Mouse (Mus musculus): ENCODE results near the gene Mamstr.

The Mamstr gene

DNA sequence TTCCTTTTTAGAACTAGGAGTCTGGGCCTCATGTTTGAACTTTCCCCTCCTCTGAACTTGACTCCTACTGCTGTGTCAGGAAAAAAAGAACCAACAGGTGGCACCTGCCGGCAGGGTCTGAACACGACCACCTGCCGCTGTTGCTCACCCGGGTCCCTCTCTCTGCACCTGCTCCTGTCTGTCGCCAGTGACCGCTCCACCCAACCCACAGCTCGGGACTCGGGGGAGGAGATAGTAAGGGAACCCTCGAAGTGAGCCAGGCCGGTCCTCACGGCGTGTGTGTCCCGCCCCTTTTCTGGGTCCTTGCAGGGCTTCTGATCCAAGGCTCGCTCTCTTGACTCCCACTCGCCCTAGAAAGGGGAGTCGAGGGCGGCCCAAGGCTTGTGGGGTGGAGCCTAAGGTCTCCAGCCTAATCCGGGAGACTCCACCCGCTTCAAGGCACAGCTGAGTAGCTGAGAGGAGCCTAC is at the start of gene Mamstr:
Gene Mamstr (plus strand): TSS at position 417 of the 467 bp plus-strand sequence.
- peak in 1 of 2 experiments; percentile 44 for DNase-seq

DNA sequence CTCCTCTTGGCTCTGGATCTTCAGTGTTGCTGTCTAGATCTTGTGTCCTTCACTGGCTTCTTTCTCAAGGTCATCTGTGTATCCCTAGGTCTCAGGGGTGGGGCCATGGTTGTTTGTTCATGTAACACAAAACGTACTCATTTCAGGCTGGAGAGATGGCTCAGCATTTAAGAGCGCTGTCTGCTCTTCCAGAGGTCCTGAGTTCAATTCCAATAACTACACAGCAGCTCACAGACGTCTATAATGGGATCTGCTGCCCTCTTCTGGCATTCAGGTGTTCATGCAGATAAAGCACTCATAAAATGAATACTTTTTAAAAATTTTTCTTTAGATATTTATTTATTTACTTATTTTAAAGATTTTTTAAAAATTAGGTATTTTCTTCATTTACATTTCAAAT is 48.9 kb upstream of the Mamstr start:
- peak in 1 of 2 experiments; percentile 21 for DNase-seq

DNA sequence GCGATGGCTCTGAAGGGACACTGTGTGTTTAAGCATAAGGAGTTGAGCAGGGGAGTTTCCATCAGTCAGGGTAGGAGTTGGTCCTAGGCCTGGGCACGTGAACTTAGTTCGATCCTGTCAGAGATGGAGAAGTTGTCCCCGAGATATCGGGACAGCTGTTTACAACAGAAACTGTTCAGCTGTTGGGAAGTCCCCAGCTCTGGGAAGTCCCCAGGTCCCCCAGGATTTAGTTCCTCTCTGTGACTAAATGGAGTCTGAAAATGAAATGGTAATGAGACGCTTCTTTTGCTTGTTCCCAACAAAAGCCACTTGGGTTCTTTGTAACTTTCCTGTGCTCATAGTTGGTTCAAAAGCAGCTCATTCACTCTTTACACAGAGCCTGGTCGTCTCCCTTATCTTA is 47.9 kb upstream of the Mamstr start:
- DNase-seq: no peak

DNA sequence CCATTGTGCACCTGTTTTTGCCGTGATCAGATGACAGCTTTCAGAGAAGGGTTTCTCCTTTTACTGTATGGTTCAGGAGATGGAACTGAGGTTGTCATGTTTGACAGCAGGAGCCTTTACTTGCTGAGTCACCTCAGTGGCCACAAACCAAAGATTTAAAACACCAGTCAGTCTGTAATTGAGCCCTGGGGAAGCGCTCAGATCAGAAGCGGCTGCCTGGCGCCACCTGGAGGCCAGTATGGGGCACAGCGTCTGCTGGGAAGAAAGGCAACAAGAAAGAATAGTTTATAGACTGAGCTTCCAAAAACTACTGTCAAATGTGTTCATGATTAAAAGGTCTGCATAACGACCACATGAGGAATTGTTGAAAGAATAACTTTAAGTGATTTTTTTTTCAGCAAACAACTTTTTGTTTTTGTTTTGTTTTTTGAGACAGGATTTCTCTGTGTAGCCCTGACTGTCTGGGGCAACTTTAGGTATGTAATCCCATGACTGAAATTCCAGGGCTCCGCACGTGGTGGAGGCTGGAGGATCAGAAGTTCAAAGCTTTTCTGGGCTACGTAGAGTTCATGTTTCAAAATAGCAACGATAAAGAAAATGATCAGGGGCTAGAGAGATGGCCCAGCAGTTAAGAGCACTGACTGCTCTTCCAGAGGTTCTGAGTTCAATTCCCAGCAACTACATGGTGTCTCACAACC is 46.5 kb upstream of the Mamstr start:
- DNase-seq: peak; percentile 82 to 83

DNA sequence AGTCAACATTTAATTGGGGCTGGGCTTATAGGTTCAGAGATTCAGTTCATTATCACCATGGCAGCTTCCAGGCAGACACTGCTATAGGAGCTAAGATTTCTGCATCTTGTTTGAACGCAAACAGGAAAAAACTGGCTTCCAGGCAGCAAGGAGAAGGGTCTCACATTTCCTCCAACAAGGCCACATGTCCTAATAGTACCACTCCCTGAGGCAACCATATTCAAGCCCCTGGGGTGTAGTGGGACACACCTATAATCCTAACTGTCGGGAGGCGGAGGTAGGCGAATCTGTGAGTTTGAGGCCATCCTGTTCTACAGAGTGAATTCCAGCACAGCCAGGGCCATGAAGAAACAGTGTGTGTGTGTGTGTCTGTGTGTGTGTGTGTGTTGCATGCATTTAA is 44.6 kb upstream of the Mamstr start:
- no peak for DNase-seq

DNA sequence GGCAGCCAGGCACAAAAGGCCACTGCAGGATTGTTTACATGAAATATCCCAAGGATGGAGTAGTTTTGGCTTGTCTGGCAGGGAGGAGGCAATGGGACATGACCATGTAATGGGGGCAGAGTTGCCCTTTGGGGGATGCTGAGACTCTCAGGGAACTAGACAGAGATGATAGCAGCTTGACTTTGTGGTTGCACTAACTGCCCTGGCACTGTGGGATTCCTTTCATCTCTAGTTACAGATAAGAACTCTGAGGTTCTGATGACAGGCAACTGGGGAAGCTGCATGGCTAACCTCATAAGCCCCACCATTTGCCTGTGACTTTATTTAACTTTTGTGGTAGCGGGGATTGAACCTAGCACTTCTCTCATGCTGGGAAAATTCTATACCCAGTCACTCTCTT is 43.7 kb upstream of the Mamstr start:
- DNase-seq: no peak

DNA sequence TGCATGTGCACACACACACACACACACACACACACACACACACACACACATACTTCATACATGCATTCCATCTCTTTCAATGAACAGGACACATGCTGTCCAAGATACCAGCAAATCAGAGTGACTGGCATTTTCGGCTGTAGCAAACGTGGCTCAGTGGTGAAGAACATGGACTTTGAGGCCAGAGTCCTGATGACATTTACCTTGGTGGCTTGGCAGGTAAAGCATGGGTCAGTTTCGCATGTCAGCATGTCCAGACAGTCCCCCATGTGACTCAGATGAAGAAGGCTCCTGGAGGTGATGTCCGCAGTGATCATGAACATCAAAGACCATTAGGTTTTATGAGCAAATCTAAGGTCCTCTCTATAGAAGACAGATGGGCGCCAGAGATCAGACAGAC is 42.8 kb upstream of the Mamstr start:
- DNase-seq: no peak

DNA sequence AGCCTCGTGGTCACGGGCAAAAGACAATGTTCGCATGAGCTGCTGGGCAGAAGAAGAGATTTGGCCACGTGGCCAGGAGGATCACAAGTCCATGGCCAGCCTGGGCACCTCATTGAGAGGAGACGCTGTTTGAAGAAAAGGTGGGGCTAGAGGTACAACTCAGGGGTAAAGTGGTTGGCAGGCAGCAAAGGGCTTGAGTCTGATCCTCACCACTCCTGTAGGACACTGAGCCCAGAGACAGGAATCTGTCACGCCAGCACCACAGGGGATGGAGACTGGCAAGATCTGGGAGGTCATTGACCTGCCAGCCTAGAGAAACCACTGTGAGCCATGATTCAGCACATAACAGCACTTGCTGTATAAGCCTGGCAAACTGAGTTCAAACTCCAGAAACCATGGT is 42.2 kb upstream of the Mamstr start:
- DNase-seq: peak in 1 of 2 experiments; percentile 31

DNA sequence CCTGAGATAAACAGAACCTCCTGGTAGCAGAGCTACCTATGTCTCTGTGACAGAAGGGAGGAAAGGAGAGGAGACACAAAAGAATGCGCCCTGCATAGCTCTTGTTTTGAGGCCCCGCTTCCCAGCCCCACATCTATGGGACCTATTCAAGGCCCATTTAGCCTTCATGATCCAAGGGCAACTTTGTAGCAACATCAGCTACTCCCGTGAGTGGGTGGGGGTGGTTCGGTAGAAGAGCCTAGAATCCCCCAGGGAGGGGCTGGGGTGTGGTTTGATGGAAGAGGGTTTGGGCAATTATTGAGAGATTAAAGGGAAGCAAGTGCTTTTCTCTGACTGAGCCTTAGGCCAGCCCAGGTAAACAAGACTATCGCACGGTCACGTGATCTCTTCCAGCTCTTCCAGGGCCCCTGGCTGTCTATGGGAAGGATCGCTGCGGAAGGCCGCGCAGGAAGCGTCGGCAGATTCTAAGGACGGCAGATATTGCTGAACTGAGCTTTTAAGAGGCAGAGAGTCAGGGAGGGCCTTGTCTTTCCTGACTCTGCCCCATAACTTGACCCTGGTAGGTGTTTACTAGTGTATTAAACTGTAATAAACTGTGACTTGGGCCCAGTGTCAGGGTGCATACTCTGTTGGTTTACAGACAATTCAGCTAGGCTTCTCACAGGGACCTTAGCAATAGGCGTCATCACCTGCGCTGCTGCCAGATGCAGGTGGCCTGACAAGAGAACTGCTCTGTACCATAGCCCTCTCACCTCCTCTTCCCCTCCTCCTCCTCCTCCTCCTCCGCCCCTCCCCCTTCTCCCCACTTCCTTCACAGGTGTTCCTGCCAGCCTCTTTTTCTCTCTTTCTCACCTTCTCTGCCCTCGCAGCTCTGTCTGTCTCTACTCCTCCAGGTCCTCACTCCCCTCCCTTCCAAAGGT is 40.6 kb upstream of the Mamstr start:
- no peak for DNase-seq

DNA sequence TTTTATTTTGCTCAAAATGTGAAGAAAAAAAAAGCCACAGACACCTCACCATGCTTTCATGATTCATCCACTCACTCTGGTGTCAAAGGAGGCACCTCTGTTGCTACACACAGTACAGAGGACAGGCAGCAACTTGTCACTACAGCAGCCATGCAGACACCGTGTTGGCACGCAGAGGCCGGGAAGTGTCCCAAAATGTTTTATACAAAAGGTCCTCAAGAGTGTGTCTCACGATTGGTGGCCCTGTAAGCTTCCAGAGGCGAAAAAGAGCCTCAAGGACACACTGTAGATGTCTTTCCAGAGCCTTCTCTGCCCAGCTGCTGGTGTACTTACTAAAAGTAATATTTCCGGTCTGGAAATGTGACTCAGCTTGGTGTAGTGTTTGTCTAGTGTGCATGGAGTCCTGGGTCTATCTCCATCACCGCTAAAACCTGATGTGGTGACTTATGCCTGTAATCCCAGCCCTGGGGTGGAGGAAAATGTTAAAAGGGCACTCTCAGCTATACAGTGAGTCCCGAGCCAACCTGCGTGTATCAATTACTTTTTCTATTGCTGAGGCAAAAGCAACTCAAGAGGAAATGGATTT is 34.0 kb upstream of the Mamstr start:
- DNase-seq: no peak

DNA sequence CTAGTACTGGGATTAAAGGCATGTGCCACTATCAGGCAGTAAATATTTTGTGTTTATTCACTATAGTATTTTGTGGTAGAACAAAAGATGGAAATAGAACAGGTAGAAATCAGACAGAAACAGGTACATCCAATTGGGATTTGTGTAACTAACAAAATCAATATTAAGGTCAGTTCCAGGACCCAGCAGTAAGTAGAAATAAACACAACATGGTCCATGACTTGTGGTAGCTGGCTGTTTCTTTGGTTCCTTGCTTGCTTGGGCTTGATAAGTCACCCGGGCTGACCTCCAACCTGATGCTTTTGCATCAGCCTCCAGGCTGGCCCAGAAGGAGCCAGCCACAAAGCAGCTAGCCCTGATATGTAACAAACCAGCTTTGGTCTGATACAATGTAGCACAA is 30.3 kb upstream of the Mamstr start:
- no peak for DNase-seq

DNA sequence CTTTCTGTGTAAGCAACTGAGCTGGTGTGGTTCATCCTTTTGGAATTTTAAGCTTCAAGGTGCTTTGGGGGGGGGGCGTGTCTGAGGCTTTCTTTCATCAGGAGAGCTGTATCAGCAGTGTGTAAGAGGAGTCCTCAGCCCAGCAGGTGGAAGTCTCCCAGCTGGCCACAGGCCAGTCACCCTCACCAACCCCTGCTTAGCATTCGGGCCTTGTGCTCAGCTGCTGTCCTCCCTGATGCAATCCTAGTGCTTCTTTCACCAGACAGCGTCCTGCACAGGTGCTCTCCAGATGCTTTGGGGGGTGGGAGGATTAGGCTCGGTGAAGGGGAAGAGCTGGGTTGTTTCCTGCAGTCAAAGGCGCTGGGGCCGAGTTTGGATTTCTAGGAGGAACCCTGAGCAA is 23.5 kb upstream of the Mamstr start:
- no peak for DNase-seq

DNA sequence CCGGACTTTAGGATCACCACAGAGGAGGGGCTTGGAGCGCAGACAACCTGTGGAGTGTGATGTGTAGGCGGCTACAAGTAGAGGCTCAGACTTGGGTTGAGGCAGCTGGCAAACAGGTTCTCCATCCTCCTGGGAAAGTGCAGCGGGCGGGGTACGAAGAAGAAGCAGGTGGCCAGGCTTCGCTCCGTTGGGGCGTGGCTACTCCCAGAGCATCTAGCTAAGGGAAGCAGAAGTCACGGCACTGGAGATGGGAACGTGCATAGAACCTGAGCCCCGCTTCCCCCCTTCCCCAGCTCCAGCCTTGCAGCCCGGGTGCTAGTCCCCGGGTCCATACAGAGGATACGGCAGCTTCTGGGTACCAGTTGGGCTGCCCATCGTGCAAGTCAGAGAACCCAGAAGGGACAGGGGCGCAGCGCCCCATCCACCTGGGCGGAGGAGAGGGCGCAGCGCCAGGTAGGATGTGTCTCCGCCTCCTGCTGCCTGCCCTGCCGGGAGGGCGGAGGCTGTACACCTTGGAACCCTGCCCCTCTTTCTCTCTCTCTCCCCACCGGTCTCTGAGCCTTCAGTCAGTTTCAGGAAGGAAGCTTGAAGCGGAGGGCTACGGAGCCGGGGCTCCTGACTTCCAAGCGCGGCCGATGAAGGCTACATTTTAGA is 22.6 kb upstream of the Mamstr start, which contains the start of gene Fut1:
Gene Fut1 (plus strand): TSS at position 248 of the 654 bp plus-strand sequence.
- DNase-seq: peak; percentile 22 to 33

DNA sequence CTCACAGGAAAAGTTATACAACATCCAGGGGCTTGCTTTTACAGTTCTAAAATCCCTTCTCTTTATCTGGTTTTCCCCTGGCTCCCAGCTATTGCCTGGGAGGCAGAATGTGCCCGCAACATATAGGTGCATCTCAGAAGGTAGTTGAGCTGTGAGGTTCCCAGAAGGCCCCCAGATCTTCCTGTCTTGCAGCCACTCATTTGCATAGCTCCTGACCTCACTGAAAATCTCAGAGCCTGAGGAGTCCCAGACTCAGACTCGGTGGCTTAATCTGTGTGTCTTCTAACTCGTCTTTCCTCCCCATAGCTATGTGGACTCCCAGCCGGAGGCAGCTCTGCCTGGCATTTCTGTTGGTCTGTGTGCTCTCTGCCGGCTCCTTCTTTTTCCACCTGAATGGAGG is 21.5 kb upstream of the Mamstr start:
- DNase-seq: no peak

DNA sequence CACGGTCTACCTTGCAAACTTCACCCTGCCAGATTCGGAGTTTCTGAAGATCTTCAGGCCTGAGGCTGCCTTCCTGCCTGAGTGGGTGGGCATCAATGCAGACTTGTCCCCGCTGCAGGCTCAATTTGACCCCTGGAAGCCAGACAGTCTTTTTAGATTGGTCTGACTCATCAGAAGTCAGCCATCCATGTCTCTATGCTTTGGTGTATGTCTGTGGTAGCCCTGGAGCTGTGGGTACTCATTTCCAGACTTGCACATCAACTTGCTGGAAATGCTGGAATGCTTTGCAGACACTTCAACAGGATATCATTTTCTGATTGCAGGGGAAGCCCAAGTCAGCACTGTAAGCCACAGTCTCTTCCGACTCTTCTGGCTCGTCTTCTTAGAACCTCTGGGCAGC is 20.2 kb upstream of the Mamstr start:
- no peak for DNase-seq

DNA sequence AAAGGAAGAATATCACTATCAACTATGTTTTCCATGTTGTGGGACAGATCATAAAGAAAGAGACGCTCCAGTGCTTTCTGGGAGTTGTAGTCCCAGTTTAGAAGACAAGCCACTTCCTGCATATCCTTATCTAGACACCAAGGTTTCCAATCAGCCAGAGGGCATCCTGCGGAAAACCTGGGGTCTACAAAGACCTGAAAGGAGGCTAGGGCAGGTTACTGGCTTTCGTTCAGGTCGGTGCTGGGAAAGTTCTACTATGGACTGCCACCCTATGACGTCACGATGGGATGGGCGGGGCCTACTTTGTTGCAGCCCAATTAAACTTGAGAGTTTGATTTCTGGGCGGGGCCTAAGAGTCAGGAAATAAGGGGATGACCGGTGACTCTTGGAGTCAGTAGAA is 18.3 kb upstream of the Mamstr start, which contains the start of gene Izumo1:
Gene Izumo1 (plus strand): TSS at position 369 of the 400 bp plus-strand sequence.
- DNase-seq: peak in 1 of 2 experiments; percentile 51

DNA sequence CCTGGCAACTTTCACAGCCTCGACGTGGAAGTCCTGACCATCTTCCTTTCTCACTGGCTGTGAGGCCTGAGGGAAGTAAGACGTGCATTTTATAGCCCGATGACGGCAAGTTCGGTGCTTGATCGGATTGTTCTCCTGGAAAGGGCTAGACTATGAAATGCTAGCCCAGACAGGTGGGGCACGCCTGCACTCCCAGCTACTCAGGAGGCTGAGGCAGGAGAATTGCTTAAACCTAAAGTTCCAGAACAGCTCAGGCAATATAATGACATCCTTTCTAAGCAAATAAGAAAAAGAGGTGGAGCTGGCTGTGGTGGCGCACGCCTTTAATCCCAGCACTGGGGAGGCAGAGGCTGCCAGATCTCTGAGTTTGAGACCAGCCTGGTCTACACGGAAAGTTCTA is 16.3 kb upstream of the Mamstr start:
- DNase-seq: no peak

DNA sequence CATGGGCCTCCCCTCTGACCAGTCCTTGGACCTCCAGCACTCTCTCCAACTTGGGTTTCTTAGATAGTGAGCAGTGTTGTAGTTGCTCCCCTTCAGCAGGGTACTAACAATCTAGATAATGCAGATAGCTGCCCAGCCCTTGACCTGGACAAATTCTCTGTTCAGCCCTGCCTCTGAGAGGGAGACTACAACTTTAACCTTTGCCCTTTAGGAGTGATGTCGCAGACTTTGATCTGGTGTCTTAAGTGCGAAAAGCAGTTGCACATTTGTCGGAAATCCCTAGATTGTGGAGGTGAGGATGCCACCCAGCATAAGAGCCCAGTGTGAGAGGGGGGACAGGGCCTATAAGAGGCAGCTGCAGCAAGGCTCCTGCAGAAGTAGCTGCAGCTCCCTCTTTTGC is 15.1 kb upstream of the Mamstr start:
- no peak for DNase-seq

DNA sequence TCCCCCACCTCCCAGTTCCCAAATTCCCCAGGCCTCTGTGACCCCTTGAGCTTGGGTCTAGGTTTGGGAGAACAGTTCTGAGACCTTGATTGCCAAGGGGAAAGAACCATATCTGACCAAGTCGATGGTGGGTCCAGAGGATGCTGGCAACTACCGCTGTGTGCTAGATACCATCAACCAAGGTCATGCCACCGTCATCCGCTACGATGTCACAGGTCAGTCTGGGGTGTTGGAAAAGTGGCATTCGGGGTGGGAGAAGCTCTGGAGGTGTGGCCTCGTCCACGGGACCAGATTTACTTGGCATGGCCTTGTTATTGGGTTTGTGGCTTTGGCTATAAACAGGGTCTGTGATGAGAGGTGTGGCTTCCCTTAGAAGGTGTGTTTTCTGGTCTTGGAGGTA is 14.3 kb upstream of the Mamstr start:
- DNase-seq: no peak

DNA sequence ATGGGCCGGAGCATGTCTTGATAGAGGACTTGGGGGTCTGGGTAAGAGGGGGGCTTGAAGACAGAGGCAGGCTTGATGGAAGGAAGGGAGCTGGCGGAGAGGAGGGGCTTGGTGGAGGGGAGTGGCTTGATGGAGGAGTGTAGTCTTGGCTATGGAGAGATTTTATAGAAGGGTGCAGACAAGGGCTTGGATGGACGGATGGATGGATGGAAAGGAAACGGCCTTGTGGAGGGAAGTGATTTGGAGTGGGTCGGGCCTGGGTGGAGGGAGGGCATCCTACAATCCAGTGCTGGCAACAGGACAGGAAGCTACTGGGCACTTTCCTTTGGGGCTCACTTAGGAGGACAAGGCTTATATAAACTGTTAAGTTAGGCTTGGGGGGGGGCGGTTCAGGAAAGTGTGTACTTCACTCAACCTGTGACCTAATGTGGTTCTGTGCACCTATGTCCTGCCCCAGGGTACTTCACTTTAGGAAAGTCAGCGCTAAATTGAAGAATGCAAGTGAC is 13.2 kb upstream of the Mamstr start:
- DNase-seq: no peak

DNA sequence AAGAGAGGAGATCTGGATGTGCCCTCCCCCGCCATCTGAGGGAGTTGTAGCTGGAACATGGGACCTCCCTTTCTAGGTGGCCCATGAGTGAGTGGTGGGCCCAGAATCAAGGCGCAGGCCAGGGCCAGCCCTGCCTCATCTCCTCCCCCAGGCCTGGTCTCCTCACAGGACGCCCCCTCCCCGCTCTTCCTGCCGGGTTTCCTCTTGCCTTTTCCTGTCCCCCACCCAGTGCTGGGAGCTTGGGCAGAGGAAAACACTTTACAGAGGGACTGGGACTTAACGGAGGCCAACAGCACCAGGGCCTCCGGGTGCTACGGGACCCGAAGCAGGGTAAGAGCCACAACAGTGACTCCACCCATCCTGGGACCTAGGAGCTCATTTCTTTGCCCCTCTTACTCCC is 12.5 kb upstream of the Mamstr start, which contains the start of gene Rasip1:
Gene Rasip1 (plus strand): TSS at position 228 of the 400 bp plus-strand sequence.
- DNase-seq: no peak
